Mouse (Mus musculus): ENCODE data around the gene Copg2. TPM values are rescaled to one million over a fixed set of nuclear protein-coding genes. Genes with fewer than 3 reads are reported as not detected.
"Not testable (repeated sequence)": the region's sequence is repeated elsewhere in the genome, so short reads cannot be mapped to it uniquely, and the experiment has no call there.

Gene Copg2
- total RNA-seq, 2 experiments from 2014 or later, result 51.6 to 52.0 TPM

DNA sequence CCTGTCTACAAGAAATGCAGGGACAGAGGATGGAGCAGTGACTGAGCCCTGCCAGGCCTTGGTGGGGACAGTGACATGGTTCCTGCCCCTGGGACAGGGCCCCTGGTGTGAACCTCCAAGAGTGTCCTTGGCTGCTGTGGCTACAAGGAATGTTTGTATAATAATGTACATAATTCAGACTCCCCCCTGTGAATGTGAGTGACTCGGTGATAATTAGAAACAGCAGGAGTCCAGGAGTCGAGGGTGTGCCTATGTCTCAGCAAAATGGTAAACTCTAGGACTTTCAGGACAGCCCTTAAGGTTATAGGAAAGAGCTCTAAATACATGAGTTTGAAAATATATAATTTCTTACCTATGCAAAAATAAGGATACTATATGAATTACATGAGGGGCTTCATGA, 64.4 kb downstream of the Copg2 start:
- intact Hi-C loops (cut with DNase I), result no loop called here
- no peak for DNase-seq

DNA sequence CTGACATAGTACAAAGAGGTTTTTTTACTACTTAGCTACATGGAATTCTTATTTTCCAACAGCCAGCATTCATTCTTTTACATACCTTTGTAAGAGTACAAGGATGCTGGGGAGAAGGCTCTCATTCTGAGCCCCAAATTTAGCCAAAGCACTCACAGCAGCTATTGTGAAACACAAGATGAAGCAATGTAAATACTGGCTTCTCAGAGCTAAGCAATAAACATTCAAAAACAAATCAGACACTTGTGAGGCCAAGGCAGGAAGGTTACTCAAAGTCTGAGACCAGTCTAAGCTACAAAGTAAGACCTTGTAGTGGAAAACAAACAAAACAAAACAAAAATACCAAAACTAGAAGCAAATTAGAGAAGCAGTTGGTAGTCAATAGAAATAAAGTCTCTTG, 83.0 kb downstream of the Copg2 start:
- DNase-seq, result no peak
- intact Hi-C loops (cut with DNase I), result no loop called here

DNA sequence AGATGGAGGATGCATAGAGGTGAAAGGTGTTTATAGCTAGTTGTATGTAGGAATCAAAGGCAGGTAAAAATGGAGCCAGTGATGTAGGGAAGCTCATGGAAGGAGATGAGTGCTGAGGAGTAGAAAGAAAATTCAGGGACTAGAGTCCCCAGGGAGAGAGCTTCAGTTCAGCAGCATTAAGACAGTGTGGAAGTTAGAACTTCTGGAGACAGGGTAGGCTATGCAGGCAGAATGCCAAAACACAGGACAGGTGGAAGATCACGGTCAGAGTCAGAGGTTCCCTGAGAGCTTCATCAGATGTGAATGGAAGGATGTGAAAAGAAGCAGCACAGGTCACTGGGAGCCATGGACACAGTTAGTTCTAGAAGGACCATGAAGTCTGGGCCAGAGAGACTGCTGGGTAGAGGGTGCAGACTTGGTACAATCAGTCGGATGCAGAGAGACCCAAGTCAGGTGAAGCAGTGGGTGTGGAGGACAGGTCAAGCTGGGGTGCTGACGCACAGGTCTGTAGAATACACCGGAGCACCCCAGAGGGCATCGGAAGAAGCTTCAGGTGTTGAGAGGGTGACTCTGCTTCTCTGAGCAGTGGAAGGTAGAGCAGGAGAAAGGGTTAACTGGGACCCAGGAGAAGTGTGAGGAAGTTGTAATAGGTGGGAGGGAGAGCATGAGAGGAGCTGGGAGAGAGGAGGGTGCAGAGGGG, 91.4 kb downstream of the Copg2 start:
- no peak for DNase-seq
- intact Hi-C loops (cut with DNase I), result no loop called here

GRCm38 (mm10) chr6:30804389-30805052, 92.1 kb downstream of the Copg2 start:
- intact Hi-C loops (cut with DNase I), result not testable (repeated sequence)
- peak; percentile 12 for DNase-seq

DNA sequence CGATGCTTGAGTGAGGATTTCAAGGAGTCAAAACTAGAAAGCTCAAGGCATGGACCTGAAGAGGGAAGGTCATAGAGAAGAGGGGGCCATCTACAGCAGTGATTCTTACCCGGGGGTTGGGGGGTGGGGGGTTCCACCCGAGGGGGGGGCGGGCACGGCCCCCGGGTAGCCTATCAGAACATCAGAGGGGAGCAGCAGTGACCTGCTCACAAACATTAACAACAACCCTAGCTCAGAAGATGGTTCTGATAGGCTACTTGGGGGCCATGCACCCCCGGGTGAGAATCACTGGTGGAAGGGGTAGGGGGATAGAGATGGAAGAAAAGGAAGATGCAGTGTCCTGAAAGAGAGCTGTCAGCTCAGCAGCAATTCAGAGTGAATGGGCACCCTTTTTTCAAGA, 93.7 kb downstream of the Copg2 start:
- DNase-seq; intact Hi-C loops (cut with DNase I): not testable (repeated sequence)

DNA sequence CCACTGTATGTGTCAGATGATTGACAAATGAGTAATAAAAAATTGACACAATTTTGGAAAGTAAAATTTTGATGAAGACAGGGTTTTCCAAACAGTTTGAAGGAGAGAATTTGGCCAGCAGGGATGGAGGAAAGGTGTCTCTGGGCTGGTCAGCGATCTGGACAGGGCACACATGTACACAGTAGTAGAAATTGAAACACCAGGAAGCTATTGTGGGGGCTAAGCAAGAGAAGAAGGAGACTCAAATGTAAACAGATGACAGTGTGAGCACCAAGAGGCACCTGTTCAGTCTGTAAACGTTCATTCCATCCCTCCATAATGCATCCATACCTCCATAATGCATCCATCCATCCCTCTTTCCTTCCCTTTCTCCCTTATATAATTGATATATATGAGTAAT, 145.4 kb downstream of the Copg2 start:
- no peak for DNase-seq
- intact Hi-C loops (cut with DNase I), result no loop called here

DNA sequence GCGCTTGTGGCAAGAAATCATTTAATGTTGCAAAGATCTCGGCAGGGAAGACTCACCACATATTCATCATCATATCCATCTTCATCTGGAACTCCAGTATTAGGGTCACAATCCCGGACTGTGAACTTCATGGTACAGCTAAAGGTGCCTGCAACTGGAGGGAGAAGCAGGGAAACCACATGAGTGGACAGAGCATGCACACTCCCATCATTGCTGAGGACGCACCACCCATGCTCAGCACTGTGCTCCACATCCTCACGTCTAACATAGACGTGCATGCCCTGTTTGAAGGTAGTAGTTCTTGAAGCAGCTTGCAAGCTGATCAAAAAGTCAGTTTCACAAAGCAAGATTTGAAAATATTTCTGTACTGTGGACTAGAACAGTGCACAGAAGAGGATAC, 146.1 kb downstream of the Copg2 start:
- intact Hi-C loops (cut with DNase I), result no loop called here
- no peak for DNase-seq

GRCm38 (mm10) chr6:30749892-30750291, 146.7 kb downstream of the Copg2 start:
- DNase-seq, result no peak
- intact Hi-C loops (cut with DNase I), result no loop called here

DNA sequence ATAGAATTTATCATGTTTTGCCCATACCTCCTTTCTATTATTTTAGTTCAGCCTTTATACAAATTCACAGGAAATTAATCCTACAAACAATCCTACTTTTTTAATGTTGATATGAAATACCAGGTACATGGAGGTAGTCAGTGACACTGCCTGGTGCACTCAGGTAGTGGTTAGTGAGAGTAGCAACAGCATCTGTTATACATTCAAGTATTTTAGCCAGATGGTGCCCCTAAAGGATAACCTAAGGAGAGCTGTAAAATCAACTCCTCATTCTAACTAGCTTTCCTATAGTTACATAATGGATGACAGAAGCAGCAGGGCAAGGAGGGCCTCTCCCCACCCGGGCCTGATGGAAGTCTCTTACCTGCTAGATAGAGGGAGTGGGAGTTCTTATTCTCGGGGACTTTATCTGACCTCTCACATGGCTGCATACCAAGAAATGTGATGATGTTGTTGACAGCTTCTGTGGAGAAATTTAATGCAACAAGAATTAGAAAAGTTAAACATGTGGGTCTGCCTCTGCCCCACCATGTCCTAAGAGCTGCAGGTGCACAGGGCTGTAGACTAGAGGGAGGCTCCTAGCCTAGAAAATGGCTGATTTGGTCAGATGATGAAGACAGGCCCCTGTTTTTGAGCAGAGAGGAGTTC, 147.4 kb downstream of the Copg2 start:
- intact Hi-C loops (cut with DNase I), result no loop called here
- DNase-seq, result no peak

DNA sequence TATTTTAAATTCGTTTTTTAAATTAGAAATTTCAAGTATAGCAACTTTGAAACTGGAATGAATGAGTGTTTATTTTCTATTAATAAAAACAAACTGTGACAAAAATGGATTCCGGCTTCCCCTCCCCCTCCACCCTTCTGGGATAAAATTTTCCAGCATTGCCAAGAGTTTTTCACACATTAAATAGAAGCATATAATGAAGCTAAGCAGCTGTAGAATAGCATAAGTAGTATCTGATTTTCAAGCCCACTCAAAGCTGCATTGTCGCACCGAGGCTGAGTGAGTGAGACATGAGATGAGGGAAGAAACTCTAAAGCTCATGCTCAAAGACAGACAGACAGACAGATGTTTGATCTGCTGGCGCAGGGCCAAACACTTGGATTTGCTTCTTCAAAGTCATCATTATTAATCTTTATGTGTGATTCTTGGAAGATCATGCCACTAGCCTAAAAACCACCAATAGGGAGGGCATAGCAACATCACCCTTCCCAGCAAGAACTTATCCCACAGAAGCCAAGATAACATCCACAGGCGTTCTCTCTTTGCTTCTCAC, 148.2 kb downstream of the Copg2 start:
- intact Hi-C loops (cut with DNase I), result no loop called here
- no peak for DNase-seq

DNA sequence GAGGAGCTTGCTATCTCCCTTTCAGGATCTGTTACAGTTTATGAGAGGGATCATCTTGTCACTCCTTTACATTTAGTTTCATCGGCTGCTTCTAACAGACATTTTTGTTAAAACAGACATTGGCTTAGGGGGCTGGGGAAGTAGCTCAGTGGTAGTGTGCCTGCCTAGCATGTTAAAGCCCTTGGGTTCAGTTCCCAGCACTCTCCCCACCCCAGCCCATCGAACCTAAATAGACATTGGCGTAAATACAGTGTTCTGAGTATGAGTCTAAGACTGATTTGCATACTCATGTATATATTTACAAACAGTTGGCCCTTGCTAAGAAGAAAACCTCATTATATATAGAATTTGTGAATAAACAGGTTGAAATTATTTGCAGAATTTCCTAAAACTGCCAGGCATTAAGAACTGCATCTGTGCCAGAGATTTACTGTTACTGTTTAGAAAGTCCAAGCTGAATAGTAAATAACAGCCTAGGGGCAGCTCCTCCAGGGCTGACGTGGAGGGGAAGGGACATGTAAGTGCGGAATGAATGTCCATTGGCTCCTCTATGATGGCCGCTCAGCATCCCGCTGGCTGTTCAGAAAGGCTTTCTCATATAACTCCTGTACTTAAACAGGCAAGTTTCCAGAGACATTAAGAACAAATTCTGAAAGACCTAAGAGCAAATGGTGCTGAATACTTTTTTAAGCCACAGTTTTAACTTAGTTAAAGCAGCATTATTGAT, 148.8 kb downstream of the Copg2 start:
- intact Hi-C loops (cut with DNase I), result no loop called here
- DNase-seq, result no peak

- no peak for DNase-seq
- intact Hi-C loops (cut with DNase I), result no loop called here
Observed at GRCm38 (mm10) chr6:30745591-30745990, 151.0 kb downstream of the Copg2 start.

GRCm38 (mm10) chr6:30744846-30745245, 151.7 kb downstream of the Copg2 start:
- DNase-seq, result no peak
- intact Hi-C loops (cut with DNase I), result no loop called here

- intact Hi-C loops (cut with DNase I), result no loop called here
Observed at GRCm38 (mm10) chr6:30739177-30739747, 157.3 kb downstream of the Copg2 start.

DNA sequence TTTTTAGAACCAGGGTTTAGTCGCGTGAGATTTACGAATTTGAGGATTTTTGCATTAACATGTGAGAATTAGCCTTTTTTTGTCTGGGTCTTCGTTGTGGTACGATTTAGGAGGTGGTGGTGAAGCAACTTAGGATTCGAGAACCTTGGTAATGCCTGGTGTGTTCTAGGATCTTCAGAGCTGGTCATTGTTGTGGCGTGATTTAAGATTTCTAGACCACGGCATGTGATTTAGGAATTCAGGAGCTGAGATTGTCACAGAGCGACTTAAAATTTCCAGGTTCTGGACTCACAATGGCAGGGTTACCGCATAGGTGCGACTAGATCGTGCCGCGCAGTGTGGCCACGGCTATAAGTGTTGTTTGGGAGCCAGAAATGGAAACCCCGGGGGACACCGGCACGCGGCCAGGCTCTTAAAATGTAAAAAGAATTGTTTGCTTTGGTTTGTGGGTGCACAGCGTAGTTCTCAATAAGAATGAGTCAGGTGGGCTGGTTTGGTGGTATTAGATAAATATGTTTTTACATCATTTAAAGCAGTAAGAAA, 158.1 kb downstream of the Copg2 start:
- DNase-seq, result no peak
- intact Hi-C loops (cut with DNase I), result no loop called here

More at GRCm38 (mm10) chr6:30739177-30739747, 157.3 kb downstream of the Copg2 start:
- peak; percentile 35 for DNase-seq

DNA sequence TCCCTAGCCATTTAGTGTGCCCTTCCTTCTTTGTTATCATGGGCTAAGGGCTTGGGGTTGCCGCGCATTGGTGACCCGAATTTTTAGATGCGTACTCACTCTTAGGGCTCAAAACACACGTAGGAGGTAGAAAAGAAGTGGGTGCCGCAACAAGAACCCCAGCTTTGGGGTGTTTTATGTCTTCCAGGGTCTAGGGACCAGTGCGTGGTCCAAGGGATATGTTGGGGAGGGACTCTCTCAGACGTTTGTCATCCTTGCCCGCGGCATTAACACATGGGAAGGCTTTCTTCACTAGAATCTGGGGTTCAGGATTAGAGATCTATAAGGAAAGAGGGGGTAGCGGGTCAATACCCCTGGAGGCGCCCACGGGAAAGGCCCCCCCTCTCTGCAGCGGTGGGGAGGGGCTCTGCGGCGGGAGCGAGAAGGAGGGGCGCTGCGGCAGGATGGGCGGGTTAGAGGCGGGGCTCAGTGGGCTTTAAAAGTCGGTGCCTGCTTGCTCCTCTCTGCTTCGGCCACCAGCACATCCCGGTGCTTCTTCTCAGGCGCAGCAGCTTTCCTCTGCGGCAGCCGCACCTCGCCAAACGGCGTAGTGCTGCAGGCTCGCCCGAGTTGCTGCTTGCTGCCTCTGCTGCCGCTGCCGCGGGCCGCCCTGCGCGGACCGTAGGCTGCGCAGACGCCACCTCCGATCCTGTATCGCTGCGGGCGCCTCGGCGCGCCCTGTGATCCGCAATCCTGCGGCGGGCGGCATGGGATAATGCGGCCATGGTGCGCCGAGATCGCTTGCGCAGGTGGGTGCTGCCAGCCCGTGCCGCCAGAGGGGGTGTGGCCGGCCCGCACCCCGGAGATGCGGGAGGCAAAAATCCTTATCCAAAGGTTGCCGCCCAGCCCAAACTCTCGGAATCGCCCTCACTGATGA, 158.8 kb downstream of the Copg2 start:
- peak; percentile 84 for DNase-seq
- intact Hi-C loops (cut with DNase I), result no loop called here

DNA sequence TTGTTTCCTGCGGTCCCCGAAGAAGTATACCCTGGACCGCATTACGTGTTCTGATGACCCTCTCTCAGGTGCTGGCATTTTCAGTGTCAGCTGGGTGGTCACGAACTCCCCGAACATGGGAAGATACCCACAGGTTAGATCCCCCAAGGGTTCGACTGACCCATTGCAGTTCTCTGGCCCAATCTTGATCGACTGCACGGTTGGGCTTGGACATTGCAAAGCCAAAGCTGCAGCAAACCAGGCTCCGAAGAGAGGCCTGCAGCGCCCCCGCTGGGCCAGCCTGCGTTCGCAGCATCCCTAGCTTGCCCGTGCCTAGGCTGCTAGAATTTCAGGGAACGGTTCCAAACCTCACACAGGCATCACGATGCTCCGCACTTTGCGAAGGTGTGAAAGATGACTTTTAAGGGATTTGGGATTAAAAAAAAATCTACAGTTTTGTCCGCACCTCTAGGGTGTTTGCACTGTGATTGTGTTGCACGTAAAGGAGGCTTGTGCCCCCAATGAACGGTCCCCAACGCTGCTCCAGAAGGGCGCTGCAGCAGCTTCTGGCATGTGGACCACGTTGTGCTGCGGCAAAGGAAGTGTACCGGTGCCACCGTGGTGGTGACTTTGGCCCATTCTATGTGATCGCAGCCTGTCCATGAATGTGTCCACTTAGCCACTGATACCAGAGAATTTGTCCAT, 159.6 kb downstream of the Copg2 start:
- DNase-seq, result peak; percentile 85
- intact Hi-C loops (cut with DNase I), result no loop called here

DNA sequence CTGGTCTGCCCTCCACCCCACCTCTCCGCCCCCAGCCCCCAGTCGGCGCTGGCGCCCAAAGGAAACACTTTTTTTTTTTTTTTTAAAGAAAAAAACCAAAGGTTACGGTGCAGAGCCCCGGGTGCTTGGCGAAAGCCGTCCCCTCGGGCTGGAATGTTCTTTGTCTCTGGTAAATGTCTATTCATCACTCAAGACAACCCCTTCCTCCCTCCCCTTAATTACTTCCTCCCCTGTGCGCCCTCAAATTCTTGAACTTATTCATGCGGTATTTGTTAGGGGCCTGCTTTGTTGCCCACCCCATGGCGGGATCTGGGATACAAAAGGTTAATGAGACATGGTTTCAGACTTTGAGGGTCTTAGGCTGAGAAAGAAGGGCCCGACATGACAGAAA, 160.2 kb downstream of the Copg2 start:
- intact Hi-C loops (cut with DNase I), result no loop called here
- DNase-seq, result no peak
